Mouse (Mus musculus): Measurements from ENCODE around the gene Usp30. TPM values are rescaled to one million over a fixed set of nuclear protein-coding genes. Genes with fewer than 3 reads are reported as not detected.

The Usp30 gene
- polyA plus RNA-seq (2014; fragmentation: Illumina TruSeq; extraction: RNeasy Lipid Tissue Mini Kit (QIAGEN cat#74804); ENCODE audit: insufficient read depth, low read depth, low replicate concordance): 6.5 TPM

GRCm38 (mm10) chr5:114065161-114065560 is at the start of gene Usp30:
Usp30 (plus strand) TSS chr5:114065461.

GRCm38 (mm10) chr5:114091057-114091807 is 26.0 kb downstream of the Usp30 start, which contains the start of gene Svop:
Svop (minus strand) TSS chr5:114091570.

GRCm38 (mm10) chr5:114127374-114128349 is 62.4 kb downstream of the Usp30 start, which contains the start of gene Alkbh2:
Alkbh2 (minus strand) TSS chr5:114128218.

DNA sequence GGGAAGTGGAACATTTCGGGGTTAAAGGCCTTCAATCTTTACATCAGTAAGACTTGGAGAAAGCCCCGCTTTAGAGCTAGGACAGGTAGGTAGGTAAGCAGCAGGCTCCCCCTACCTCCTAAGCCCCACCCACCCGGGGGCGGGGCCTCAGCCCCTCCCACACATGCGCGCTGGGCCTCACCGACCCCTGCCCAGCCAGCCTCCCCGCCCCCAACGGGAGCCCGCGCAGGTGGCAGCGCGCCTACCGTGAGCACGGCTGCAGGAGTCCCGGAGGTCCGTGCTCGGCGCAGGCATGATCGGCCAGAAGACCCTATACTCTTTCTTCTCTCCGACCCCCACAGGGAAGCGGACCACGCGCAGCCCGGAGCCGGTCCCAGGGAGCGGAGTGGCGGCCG is 64.9 kb downstream of the Usp30 start, which contains the start of gene Ung:
Gene Ung (plus strand): TSS at position 176 of the 395 bp plus-strand sequence.

DNA sequence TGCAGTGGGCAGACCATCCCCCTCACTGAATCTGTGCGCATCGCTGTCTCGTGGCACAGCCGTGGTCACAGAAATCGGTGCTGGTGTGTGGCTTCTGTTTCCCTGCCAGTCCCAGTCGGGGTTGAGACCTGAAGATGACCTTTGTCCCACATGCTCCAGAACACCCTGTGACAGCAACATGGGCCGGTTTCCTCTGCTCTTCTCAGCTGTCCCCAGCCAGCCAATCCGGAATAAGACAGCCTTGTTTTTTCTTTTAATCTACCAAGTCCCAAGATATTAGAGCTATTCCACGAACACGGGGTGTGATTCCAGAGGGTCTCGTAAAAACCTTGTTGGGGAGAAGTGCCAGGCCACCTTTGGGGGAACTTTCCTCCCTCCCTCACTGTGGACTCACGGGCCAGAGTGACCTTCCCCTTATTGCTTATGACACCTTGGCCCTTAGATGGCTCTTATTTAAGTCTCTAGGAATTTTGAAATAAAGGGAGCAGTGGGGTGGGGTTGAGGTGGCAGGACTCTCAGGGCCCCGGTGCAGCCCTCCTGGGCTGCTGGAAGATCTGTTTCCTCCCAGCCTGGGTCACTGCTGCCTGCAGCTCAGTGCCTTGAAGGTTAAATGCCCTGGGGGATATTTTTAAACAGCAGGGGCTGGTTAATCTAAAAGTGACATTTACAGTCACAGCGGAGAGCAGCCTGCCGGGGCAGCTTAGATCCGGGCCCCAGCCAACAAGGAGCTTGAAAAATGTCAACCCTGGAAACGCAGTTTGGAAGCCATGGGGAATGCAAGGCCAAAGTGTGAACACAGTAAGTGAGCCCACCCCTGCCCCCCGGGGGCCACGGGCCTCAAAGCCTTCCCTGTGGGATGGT is 81.0 kb downstream of the Usp30 start, which contains the start of gene Acacb:
Gene Acacb (plus strand): TSS at position 508 of the 861 bp plus-strand sequence.

Other genes with a start within 250 kb of the Usp30 start
- 45.9 TPM for gene Selplg, start 232.8 kb upstream of the Usp30 start, polyA plus RNA-seq (2014; fragmentation: Illumina TruSeq; extraction: RNeasy Lipid Tissue Mini Kit (QIAGEN cat#74804); ENCODE audit: insufficient read depth, low read depth, low replicate concordance)
- 45.5 TPM for gene Coro1c, start 156.7 kb upstream of the Usp30 start, polyA plus RNA-seq (2014; fragmentation: Illumina TruSeq; extraction: RNeasy Lipid Tissue Mini Kit (QIAGEN cat#74804); ENCODE audit: insufficient read depth, low read depth, low replicate concordance)
- 6.3 TPM for gene Ssh1, start 71.6 kb upstream of the Usp30 start, polyA plus RNA-seq (2014; fragmentation: Illumina TruSeq; extraction: RNeasy Lipid Tissue Mini Kit (QIAGEN cat#74804); ENCODE audit: insufficient read depth, low read depth, low replicate concordance)
- not detected for gene Dao, start 61.8 kb upstream of the Usp30 start, polyA plus RNA-seq (2014; fragmentation: Illumina TruSeq; extraction: RNeasy Lipid Tissue Mini Kit (QIAGEN cat#74804); ENCODE audit: insufficient read depth, low read depth, low replicate concordance)
- not detected for gene Svop, start 26.1 kb downstream of the Usp30 start, polyA plus RNA-seq (2014; fragmentation: Illumina TruSeq; extraction: RNeasy Lipid Tissue Mini Kit (QIAGEN cat#74804); ENCODE audit: insufficient read depth, low read depth, low replicate concordance)
- gene Alkbh2, start 62.8 kb downstream of the Usp30 start, polyA plus RNA-seq (2014; fragmentation: Illumina TruSeq; extraction: RNeasy Lipid Tissue Mini Kit (QIAGEN cat#74804); ENCODE audit: insufficient read depth, low read depth, low replicate concordance): 8.2 TPM
- gene Ung, start 64.9 kb downstream of the Usp30 start, polyA plus RNA-seq (2014; fragmentation: Illumina TruSeq; extraction: RNeasy Lipid Tissue Mini Kit (QIAGEN cat#74804); ENCODE audit: insufficient read depth, low read depth, low replicate concordance): 1.3 TPM
- 4.9 TPM for gene Acacb, start 81.1 kb downstream of the Usp30 start, polyA plus RNA-seq (2014; fragmentation: Illumina TruSeq; extraction: RNeasy Lipid Tissue Mini Kit (QIAGEN cat#74804); ENCODE audit: insufficient read depth, low read depth, low replicate concordance)
- gene Foxn4, start 208.3 kb downstream of the Usp30 start, polyA plus RNA-seq (2014; fragmentation: Illumina TruSeq; extraction: RNeasy Lipid Tissue Mini Kit (QIAGEN cat#74804); ENCODE audit: insufficient read depth, low read depth, low replicate concordance): 0.12 TPM
- gene Myo1h, start 223.7 kb downstream of the Usp30 start, polyA plus RNA-seq (2014; fragmentation: Illumina TruSeq; extraction: RNeasy Lipid Tissue Mini Kit (QIAGEN cat#74804); ENCODE audit: insufficient read depth, low read depth, low replicate concordance): 2.7 TPM

Measured in lung, adult 10 weeks (tissue).